Mouse (Mus musculus) ovary, adult 18-20 months (tissue): ENCODE results near the gene Slc12a7.
A peak's percentile ranks its signal among the peaks of the same experiment; 100 is the strongest.
"Not testable (repeated sequence)": the region's sequence is repeated elsewhere in the genome, so short reads cannot be mapped to it uniquely, and the experiment has no call there.

Source experiments
- DNase-seq: peaks from one replicate; pipeline ENCODE4 v3.0.0; 2022; ENCODE audit warnings: low spot score, mixed read lengths

The Slc12a7 gene

DNA sequence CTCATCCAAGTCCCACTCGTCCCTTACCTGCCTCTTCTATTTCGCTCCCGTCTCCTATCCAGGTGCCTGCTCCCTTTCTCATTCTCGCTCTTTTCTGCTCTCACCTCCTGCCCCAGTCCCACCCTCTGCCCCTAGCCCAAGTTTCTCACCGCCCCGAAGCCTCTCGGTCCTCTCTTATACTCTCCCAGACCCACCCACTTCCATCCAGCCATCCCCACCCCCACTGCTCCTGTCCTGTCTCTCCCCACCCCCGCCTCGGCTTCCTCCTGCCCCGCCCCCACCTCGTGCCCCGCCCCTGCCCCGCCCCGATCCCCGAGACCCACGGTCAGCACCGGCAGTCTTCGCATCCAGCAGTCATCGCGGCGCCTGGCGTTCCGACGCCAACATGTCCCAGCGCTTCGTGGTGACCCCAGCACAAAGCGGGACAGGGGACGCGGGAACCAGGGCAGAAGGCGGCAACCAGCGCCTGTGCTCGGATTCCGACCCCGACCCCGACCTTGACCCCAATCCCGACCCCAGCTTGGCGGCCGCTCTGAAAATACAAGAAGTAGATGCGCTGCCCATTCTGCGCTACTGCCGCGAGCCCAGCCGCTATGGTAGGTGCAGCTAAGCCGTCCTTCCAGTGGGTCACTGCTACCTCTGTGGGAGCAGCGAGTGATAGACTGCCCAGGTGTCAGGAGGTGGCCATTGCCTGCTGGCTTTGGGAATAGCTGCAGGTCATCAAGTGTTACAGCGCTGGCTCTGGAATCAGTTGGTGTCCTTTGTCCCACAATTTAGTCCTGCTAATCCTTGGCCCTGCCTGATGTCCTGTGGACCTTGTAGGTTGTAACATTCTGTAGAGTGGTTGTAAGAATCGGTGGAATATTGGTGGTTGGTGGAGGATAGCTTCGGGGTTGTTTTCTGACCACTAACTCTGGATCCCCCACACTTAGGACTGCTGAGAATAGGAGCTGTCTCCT lies at the start of gene Slc12a7:
TSS of gene Slc12a7 (plus strand) at position 353 of the 959 bp plus-strand sequence.
- peak; percentile 11 for DNase-seq

DNA sequence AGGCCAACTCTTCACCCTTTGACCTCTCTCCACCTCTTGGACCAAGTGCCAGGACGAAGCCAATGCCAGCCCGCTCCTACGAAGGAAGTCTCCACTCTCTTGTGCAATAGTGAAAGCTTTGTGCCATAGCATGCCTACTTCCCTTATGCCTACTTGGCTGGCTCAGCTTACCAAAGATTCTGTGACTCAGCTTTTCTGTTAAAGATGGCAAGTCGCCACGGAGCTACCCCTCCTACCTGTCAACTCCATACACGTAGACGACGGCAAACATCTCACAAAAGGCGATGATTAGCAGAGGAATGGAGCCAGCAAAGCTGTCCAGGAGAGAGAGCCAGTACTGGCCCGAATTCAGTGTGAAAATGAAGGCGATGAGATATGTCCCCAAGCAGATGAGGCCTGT lies 49.2 kb upstream of the Slc12a7 start:
- DNase-seq = peak; percentile 2

DNA sequence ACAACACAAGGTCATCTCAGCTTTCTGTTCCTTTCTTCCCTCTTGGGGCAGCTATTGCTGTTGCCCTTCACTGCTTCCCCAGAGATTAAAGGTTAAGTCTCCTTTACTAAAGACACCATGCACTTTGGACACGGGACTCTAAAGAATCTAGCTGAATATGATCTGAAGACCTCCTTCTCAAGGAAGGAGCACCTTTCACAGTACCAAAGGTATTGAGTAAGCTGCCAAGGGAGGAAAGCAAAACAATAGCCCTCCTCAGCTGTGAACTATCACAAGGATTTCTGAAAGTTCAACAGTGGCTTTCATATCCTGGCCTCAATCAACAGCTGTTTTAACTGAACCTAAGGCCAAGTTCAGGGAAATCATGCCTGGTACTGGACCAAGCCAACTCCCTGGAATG lies 48.5 kb upstream of the Slc12a7 start:
- no peak for DNase-seq

DNA sequence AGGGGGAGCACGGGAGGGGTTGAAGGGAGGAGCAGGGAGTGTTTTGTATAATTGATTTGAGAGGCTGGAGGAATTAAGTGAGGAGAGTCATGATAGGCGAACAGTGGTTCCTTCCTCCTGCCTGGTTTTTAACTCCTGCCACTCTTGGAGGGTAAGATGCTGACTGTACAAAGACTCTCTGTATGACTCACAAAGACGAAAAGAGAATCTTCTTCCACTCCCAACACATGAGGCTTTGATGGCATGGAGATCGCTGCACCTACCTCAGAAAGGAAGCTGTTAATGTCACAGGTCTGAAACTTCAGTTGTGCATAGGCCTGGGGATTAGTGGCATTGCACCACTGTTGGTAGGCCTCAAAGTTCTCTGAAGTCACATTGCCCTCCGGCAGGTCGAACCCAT lies 47.4 kb upstream of the Slc12a7 start:
- no peak for DNase-seq

DNA sequence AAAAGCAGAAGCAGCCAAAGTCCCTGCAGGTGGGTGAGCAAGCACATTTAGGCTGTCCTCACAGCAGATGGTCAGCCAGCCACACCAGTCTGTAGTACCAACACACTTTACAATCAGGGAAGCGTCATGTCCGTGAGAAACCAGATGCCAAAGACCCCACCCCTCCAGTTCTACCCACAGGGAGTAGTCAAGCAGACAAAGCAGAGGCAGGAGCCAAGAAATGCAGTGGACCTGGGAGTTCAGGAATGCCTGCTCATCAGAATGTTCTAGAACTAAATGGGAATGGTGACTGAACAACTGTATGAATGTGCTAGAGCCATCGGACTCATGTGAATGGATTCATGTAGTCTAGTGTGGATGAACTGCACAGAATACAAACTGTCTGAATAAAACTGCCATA lies 45.3 kb upstream of the Slc12a7 start:
- DNase-seq = no peak

DNA sequence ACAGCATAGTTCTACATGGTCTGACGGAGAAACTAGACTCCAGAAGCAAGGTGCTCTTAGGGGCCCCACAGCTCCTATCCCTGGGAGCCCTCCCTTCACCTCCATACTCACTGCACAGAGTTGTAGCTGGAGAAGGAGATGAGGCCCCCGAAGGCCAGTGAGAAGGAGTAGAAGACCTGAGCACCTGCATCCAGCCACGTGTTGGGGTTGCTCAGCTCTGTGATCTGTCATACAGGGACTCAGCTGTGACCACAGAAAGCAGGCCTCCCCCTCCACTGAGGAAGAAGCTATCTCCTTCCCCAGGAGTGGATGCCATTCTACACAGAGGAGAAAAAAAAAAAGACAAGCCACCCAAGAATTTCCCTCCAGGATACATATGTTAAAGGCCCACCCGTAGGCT lies 44.0 kb upstream of the Slc12a7 start:
- DNase-seq = no peak

DNA sequence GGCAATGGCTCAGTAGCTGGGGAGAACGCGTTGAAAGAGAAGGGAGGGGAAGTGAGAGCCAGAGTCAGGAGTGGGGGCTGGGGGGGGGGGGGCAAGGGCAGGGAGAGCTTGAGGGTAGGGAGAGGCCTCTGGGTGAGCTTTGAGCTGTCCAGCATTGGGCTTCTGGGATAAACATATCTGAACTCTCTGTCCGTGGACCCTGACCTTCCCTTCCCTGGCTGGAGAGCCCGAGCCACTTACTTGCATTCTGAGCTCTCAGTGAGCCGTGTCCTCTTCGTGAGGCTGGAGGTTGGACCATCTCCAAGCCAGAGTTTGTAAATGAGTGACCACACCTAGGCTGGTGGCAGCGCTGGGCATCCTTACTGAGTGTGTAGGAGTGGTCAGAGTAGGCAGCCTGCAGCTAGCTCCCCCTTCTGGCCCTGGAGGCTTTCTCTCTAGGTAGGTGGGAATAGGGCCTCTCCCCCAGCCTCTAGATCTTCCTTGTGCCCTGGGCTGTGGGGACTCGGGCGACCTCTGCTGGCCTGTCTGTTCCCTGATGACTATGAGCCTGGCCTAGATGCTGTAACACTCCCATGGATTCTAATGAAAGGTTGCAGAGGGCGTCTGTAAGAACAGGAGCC lies 40.5 kb upstream of the Slc12a7 start:
- peak; percentile 59 for DNase-seq

DNA sequence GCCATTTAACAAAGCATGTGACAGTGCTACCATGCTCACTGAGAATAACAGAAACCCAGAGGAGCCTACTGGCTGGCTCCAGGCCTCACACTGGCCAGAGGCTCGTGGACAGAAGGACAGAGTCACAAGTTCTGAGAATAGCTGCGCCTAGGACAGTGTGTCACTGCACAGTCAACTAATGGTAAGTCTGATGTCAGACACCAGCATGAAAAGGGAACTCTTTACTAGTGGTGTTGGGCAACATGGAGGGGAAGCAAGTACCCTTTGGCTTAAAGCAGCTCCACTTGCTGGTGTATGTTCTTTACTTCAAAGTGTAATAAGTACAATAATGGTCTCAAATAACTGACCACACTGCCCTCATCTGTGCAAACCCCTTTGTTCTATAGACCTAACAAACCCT lies 39.6 kb upstream of the Slc12a7 start:
- DNase-seq = no peak

DNA sequence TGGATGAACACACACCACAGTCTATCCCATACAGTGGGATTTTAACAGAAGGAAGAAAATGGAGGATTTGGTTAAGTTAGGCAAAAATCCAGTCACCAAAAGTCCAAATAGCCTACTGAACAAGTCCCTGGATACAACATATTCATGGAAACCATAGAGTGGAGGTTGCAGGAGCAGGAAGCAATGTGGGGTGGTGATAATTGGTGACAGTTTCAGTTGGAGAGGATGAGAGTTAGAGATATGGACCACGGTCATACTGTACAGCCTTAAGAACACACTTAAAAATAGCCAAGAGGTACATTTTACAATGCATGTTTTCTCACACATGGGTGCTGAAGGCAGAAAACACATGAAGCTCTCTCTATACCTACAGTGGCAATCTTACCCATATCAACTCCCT lies 37.9 kb upstream of the Slc12a7 start:
- DNase-seq = no peak

DNA sequence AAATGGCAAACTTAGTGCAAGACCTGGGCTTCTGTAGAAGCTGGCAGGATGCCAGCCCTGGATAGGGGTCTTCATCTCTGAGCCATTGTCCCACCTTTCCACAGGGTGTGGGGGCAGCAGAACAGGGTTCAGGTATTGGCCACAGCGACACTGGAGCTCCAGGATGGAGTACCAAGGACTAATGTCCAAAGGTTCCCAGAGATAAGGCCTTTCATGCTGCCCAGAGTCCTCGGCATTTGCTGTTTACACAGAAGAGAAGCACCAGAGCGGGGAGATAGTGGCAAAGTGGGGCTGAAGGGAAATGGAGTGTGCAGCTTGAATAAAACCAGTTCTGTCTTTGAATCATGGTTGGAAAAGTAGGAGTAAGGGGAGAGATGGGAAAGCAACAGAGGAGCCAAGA lies 36.4 kb upstream of the Slc12a7 start:
- DNase-seq = no peak

DNA sequence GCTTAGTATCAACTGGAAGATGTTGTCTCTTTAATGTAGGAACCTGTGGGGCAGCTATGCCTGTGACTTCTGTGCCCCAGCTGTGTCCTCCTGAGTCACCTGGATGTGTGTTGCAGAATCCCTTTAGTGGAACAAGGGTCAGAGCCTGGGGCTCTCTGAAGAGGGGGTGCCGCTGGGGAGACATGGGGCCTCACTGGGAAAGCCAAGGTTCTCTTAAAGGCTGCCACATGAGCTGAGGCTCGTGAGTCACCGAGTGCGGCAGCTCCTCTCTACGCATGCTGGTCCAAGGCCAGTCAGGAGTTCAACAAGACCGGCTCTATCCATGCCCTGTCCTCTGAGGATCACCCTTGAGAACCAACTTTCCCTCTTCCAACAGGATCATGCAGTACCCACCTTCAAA lies 33.2 kb upstream of the Slc12a7 start:
- no peak for DNase-seq

DNA sequence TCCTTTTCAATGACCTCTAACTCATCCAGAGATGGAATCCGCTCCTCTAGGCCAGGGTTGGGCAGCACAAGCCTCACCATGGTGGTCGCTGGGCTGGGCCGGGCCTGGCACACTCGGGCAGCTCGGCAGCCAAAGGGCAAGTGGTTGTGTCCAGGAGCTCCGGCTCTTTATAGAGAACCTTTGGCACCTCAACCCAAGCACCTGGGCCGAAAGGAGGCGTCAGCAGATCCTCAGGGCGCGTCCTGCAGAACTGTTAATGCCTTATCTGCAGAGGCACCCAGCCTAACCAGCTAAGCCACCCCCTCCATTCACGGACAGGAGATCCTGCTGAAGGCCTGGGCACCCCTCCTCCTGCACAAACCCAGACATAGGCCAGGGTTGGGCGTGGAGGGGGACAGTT lies 32.3 kb upstream of the Slc12a7 start:
- DNase-seq = no peak

DNA sequence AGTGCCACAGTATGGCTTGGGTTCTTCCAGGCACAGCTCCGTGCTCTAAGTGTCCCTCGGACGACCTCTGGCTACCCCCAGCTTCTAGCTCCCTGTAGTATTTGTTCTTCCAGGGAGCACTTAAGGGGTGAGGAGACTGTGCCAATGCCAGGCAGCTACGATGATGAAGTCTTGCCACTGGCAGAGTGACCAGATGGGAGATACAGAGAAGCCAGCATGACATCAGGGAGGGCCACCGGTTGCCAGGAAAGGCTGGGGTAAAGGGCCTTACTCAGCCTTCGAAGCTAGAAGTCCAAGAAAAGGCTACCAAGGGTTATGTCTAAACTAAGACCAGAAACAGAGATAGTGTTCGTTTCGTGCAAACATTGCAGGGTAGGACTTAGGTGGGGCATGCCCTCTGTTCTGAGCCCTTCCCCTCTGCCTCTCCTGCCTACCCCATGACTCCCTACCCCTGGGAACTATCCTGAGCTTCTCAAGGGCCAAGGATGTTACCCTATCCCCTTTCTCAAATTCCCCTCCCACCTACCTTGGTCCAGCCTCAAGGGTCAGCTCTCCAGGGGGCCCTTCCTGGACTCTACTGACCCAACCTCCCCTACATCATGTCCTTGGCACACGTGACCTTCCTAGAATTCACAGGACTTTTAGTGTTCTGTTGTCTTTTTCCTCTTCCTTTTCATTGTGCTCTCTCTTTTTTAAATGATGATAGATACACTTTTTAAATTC lies 31.6 kb upstream of the Slc12a7 start:
- no peak for DNase-seq

DNA sequence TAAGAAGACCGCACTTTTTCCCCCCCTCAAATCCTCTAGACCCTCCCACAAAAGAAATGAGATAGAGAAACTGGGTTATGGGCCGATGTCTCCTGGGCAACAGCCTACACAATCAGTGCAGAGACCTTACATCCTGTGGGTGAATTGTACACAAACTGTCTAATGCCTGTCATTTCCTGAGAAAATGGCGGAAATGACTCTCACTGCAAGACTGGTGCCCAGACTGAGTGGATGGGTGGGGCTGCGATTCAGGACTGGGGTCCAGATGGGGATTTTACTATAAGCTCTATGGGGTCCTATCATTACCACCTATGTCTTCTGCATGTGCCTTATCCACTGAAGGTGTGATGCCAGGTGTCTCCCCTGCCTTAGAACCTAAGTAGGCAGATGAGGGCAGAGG lies 30.1 kb upstream of the Slc12a7 start:
- DNase-seq = no peak

DNA sequence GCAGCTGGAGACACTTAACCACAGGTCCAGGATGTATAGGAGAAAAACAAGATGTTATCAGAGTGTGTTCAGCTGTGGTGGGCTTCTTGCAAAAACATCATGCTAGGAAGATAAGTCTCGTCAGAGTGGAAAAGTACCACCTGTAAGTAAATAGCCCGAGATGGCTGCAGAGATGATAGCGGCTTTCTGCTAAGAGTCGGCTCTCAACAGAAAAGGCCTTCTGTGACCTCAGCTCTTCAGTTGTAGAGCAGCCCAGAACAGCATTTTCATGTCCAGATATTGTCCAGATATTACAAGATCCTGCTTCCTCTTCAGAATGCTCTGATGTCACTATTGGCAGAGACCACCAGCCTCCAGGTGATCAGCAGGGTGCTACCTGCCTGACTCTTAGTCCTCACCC lies 29.4 kb upstream of the Slc12a7 start:
- DNase-seq = not testable (repeated sequence)

DNA sequence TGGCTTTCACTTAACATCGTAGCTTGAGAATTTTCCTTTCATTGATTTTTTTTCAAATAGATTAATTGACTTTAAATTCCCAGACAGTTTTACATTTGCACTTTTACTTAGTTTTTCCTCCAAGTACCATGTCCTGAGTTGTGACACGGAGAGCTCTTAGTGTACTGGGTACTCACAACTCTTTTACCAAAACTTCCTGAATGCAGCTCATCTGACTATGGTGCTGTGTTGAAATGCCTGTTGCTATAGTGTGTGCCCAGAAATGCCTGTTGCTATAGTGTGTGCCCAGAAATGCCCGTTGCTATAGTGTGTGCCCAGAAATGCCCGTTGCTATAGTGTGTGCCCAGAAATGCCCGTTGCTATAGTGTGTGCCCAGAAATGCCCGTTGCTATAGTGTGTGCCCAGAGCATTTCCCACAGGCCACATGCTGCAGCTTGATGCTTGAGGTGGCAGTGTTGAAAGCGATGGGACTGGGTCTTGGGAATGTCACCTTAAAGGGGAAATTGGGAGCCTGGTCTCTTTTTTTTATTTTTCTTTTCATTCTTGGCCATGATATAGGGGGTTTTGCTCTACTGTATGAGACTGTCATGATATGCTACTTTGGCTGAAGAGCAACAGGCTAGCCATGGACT lies 28.1 kb upstream of the Slc12a7 start, which contains the start of gene Slc6a19:
TSS of gene Slc6a19 (minus strand) at position 172 of the 632 bp plus-strand sequence.
- no peak for DNase-seq

DNA sequence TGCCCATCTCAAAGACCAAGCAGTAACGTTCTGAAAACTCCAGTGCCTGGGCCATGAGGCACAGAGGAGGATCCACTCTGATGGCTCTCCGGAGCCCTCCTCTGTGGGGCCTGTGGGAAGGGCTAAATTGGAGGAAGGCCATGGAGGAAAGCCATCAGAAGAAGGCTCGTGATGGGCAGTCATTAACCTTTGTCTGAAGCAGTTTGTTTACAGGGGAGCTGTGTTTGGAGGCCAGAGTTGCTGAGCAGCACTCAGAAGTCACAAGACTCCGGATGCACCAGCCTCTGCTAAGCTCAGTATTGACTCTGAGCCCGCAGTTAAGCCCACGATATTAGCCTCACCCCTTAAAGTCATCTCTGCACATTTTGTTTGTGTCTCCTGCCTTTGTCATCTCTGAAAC lies 23.4 kb upstream of the Slc12a7 start:
- DNase-seq = no peak

DNA sequence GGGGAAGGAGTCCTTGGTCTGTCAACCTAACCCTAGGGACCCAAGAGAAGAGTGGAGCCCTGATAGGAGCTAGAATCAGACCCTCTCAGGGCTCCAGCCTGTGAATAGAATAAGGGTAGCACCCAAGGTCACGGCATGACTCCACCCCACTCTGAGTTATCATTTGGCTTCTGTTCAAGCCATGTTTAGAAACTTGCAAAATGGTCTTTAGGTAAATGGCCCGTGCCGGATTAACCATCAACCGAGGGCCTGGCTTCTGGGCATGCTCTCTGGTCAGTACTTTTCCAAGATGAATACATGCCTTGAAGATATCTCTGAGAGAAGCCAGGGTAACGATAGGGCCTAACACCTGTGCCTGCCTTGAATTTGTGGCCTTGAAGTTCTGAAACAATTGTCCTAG lies 21.7 kb upstream of the Slc12a7 start:
- no peak for DNase-seq

DNA sequence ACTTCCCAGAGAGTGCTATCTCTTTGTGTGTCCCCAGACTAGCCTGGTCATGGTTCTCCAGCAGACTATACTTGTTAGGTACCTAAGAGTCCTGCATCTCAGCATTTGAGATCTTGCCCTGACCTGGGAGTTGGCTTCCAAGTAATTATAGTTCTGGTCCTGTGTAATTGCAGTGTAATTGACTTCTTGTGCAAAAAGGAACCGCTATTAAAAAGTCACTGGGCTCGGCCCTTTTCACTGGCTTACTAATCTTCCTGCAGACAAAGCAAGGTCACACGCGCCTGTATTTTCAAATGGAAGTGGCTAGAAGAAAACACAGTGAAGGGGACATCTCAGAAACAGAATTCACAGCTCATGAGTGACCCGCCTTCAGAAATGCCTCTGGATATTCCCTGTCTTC lies 21.1 kb upstream of the Slc12a7 start:
- DNase-seq = no peak

DNA sequence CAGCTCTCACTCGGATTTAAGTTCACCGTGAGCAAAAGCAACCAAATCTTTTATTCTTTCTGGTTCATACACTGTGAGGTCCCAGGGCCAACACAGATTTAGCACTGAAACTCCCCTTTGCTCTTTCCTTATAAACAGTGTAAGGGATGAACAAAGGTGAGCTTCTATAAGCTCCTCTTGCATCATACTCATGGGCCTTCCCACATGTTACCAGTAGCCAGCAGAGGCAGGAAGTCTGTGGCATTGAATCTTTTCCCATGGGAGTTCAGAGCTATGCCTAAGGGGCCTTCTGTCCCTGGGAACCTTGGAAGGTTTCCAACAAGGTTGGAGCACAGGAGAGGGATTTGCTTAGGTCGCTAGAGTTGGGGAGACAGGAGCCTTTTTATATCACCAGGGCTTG lies 20.7 kb upstream of the Slc12a7 start:
- no peak for DNase-seq

DNA sequence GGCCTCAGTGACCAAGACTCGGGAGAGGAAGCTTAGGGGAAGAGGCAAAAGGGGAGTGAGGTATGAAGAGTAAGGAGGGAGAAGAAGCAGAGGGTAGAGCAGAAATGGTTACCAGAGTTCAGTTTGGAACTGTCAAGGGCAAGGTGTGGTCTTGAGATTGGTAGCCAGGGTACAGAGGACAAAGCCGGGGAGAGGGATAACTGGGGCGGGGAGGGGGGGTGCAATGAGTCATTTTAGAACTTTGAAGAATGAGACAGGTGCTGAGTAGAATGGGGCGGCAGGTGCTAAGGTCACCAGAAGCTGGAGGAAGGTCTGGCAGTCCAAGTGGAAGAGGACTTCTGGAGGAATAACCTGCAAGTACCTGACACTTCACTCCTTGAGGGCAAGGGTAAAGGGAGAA lies 19.7 kb upstream of the Slc12a7 start:
- DNase-seq = no peak

DNA sequence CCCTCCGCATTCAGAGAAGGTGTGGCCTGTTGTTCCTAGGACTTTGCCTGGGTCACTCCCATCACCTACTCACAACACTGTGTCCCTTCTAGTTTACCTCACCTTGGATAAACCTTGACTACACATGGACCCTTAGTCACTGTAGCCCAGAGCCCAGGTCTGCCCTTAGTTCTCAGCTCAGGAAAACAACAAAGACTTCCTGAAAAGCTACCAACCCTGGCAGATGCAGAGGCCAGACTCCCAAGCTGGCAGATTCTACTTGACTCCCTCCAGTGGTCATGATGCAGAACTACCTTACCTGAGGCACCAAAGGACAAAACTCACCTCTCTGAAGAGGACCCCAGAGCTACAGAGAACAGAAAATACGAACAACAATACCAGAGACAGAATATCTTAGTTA lies 18.9 kb upstream of the Slc12a7 start:
- DNase-seq = no peak
